Mouse (Mus musculus): ENCODE results near the gene Miga2.

- TF ChIP-seq CTCF (IDR thresholded peaks at IDR 0.05; ENCODE audit: low read depth) (no peak), EP300 (IDR thresholded peaks at IDR 0.05; ENCODE audit: low read depth) (no peak)
Measured at GRCm38 (mm10) chr2:30355861-30356260, 8.2 kb upstream of the Miga2 start.

Data from heart, postnatal 0 days (tissue).